Mouse (Mus musculus) CH12.LX (cell line): ENCODE measurements at regions not wholly inside any gene's neighbourhood (a gene's known extent, or its start where the extent isn't known, plus 50 kb on each side); places are given as distances from the start of the nearest gene placed in this dataset.

Experiments used
- DNase-seq: peaks from one replicate; pipeline ENCODE4 v3.0.0-alpha.2; 2013; ENCODE audit errors: extremely low read depth
- H3K27ac ChIP-seq: 2 replicates; pipeline ENCODE4 v1.5.1; 2012; ENCODE audit warnings: low read depth, mild to moderate bottlenecking, control low read depth, moderate library complexity; ENCODE audit not compliant: insufficient read depth
- H3K27me3 ChIP-seq: replicated peaks from 2 replicates; pipeline ENCODE3; 2012; ENCODE audit warnings: inconsistent platforms
- H3K36me3 ChIP-seq, 2 experiments: replicated peaks in 1 of 2; 2 replicates each; pipeline versions ENCODE3 to v1.6.1; 2012; ENCODE audit warnings: inconsistent platforms in 1 of 2, low read length in 1 of 2, mild to moderate bottlenecking in 1 of 2, mixed read lengths in 1 of 2, moderate library complexity in 1 of 2; ENCODE audit not compliant: control insufficient read depth in 1 of 2, insufficient read depth in 1 of 2
- H3K4me1 ChIP-seq, 2 experiments: 2 replicates each; pipeline ENCODE4 v1.6.1; 2012; ENCODE audit warnings: inconsistent platforms in 1 of 2, moderate library complexity in 1 of 2; ENCODE audit not compliant: insufficient read depth in 2 of 2, control insufficient read depth in 1 of 2
- H3K4me2 ChIP-seq: 2 replicates; pipeline ENCODE4 v1.6.1; 2012; ENCODE audit warnings: low read depth, mild to moderate bottlenecking, control low read depth; ENCODE audit not compliant: poor library complexity, insufficient read depth, severe bottlenecking
- H3K4me3 ChIP-seq, 3 experiments: fragments of 150-350 bp in 1 of 3; sonication (generic) in 1 of 3; replicated peaks in 1 of 3; 2 replicates each; pipeline versions ENCODE3 to v1.5.1; 2011 to 2012; ENCODE audit warnings: low read depth in 2 of 3, low read length in 2 of 3, mild to moderate bottlenecking in 2 of 3, moderate library complexity in 2 of 3, control low read depth in 1 of 3, improper control_type of control experiment in 1 of 3, inconsistent platforms in 1 of 3, mixed read lengths in 1 of 3; ENCODE audit not compliant: poor library complexity in 1 of 3
- H3K79me2 ChIP-seq: replicated peaks from 2 replicates; pipeline ENCODE4 v1.6.1; 2012; ENCODE audit warnings: mild to moderate bottlenecking, moderate library complexity; ENCODE audit not compliant: control insufficient read depth, poor library complexity, insufficient read depth, severe bottlenecking; ENCODE audit errors: extremely low read depth
- H3K9ac ChIP-seq: 2 replicates; pipeline ENCODE4 v1.6.1; 2012; ENCODE audit warnings: low read depth, mild to moderate bottlenecking, control low read depth, moderate library complexity; ENCODE audit not compliant: insufficient read depth
- H3K9me3 ChIP-seq: replicated peaks from 2 replicates; pipeline ENCODE3; 2012; ENCODE audit warnings: low read length, inconsistent platforms, mixed read lengths
- ELF1 ChIP-seq: IDR thresholded peaks from 2 replicates; pipeline ENCODE4 v1.6.1; 2014; ENCODE audit warnings: low read depth, mild to moderate bottlenecking, inconsistent platforms, low read length, improper control_type of control experiment
- EP300 ChIP-seq: IDR thresholded peaks from 2 replicates; pipeline ENCODE4 v1.6.1; 2011; ENCODE audit warnings: low read length, improper control_type of control experiment
- GABPA ChIP-seq: IDR thresholded peaks from 2 replicates; pipeline ENCODE4 v1.6.1; 2012; ENCODE audit warnings: low read depth, low read length, improper control_type of control experiment, inconsistent platforms; ENCODE audit not compliant: insufficient replicate concordance
- JUN ChIP-seq: IDR thresholded peaks from 2 replicates; pipeline ENCODE4 v1.6.1; 2011; ENCODE audit warnings: low read depth, mild to moderate bottlenecking, low read length, improper control_type of control experiment, moderate library complexity; ENCODE audit not compliant: insufficient read depth
- JUND ChIP-seq: conservative IDR thresholded peaks from 2 replicates; pipeline ENCODE4 v1.6.1; 2011; ENCODE audit warnings: low read depth, low read length, improper control_type of control experiment
- MAZ ChIP-seq: IDR thresholded peaks from 2 replicates; pipeline ENCODE4 v1.6.1; 2012; ENCODE audit warnings: low read depth, mild to moderate bottlenecking, inconsistent platforms, low read length, improper control_type of control experiment, moderate library complexity
- MYC ChIP-seq: IDR thresholded peaks from 2 replicates; pipeline ENCODE4 v1.6.1; 2011; ENCODE audit warnings: low read depth, mild to moderate bottlenecking, improper control_type of control experiment, low read length
- NELFE ChIP-seq: IDR thresholded peaks from 2 replicates; pipeline ENCODE4 v1.6.1; 2011; ENCODE audit warnings: low read depth, low read length, improper control_type of control experiment
- RAD21 ChIP-seq: IDR thresholded peaks from 2 replicates; pipeline ENCODE4 v1.6.1; 2011; ENCODE audit warnings: low read depth, mild to moderate bottlenecking, low read length, improper control_type of control experiment, moderate library complexity
- RCOR1 ChIP-seq: conservative IDR thresholded peaks from 2 replicates; pipeline ENCODE4 v1.6.1; 2012; ENCODE audit warnings: low read depth, mild to moderate bottlenecking, inconsistent platforms, low read length, improper control_type of control experiment
- SMC3 ChIP-seq: IDR thresholded peaks from 2 replicates; pipeline ENCODE4 v1.6.1; 2011; ENCODE audit warnings: low read depth, low read length, improper control_type of control experiment
- TBP ChIP-seq: conservative IDR thresholded peaks from 2 replicates; pipeline ENCODE4 v1.6.1; 2011; ENCODE audit warnings: low read depth, low read length, improper control_type of control experiment
- TCF12 ChIP-seq: IDR thresholded peaks from 2 replicates; pipeline ENCODE4 v1.6.1; 2014; ENCODE audit warnings: low read depth, mild to moderate bottlenecking, inconsistent platforms, low read length, improper control_type of control experiment
- ZKSCAN1 ChIP-seq: IDR thresholded peaks from 2 replicates; pipeline ENCODE4 v1.6.1; 2012; ENCODE audit warnings: low read depth, inconsistent platforms, low read length, improper control_type of control experiment, borderline replicate concordance
- dilution Hi-C: fragments of 300-500 bp; cut with MboI; formaldehyde crosslinking; loops from 2 replicates; pipeline ENCODE4 v1.14.3; 2020; ENCODE audit warnings: low sequenced_read_pairs; ENCODE audit not compliant: extremely low pct_unique_long_range_greater_than_20kb, extremely low pct_ligation_motif_present
- in situ Hi-C: fragments of 300-500 bp; cut with MboI; formaldehyde crosslinking; loops from 3 replicates; pipeline ENCODE4 v1.14.3; 2019; ENCODE audit warnings: low sequenced_read_pairs, low pct_ligation_motif_present, low pct_unique_long_range_greater_than_20kb, mixed read lengths

DNA sequence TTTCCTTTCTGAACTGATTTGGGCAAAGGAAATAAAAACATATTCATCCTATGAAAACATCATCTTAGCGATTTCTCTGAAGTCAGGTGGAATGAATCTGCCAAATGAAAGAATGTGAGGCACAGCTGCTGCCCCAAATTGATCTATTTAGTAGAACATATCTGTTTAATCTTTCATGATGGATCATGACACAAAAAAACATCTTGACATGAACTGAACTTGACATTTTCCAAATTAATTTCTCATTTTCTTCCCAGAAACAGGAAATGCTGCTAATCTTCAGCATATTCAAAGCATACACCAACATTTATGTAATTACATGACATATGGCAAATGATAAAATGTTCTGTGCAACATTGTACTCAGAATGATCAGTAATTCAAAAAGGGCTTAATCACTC lies 734.9 kb downstream of the Tecrl start:
- Histone ChIP-seq H3K36me3 (no peaks in the 10 kb centered on the region), H3K9ac (no peak overlapping the region), H3K4me1 (no peaks in the 10 kb centered on the region), H3K4me3 (no peak overlapping the region)
- in situ Hi-C loops, result no loop called here
- no peak for TF ChIP-seq SMC3
- no peak for TF ChIP-seq MAZ
- TF ChIP-seq ELF1, result no peak
- TF ChIP-seq TBP, result no peak
- no peak for TF ChIP-seq GABPA
- no peak for TF ChIP-seq MYC
- no peak for TF ChIP-seq JUN
- no peak for TF ChIP-seq RCOR1
- no peak for TF ChIP-seq RAD21
- no peak for TF ChIP-seq EP300
- TF ChIP-seq TCF12, result no peak
- TF ChIP-seq JUND, result no peak
- TF ChIP-seq NELFE, result no peak
- no peak for TF ChIP-seq ZKSCAN1
- TF ChIP-seq, all 38 proteins: peak for 0
- no peak for DNase-seq
- H3K27ac ChIP-seq, result no peak overlapping the region
- H3K27me3 ChIP-seq, result no peaks in the 10 kb centered on the region
- dilution Hi-C loops, result no loop called here
- no peaks in the 10 kb centered on the region for H3K9me3 ChIP-seq
- H3K79me2 ChIP-seq, result no peaks in the 10 kb centered on the region
- H3K4me2 ChIP-seq, result no peak overlapping the region
